In the genomic region with DNA sequence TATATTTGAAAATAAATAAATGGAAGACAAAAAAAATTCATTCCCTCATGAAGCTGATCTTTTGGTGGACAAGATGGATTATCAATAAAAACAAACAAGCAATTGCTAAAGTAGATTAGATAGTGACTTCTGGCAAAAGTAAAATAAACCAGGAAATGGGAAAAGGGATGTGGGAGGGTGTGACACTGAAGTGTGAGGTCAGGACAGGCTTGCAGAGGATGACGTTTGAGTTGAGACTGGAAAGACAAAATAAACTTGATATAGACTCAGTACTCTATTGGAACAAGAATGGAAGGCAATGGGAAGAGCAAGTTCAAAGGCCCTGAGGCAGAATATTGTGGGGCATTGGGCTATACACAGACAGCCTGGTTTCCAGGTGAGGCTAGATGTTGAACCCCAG, we compare ENCODE assay signal across 18 mouse cellular contexts.
"Had no signal": no experiment of that assay in that cellular context is flagged by ENCODE, and none has a peak within 500 bp of the region (broad histone marks: within the 10 kb centered on the region; RNA-seq: fewer than 3 reads in every experiment).

No protein-coding gene starts in this region.

- H3K9me3 ChIP-seq: kidney, embryonic 15.5 days; midbrain, embryonic 10.5 days had no signal

- H3K27ac ChIP-seq: hindbrain, postnatal 0 days; kidney, embryonic 15.5 days; left cerebral cortex, adult 2 months; liver, embryonic 14.5 days; midbrain, embryonic 10.5 days; stomach, postnatal 0 days had no signal

- DNase-seq: kidney, adult 8-10 months; kidney, postnatal 10 days; kidney, postnatal 36 days; layer of hippocampus, postnatal 36 days; liver, postnatal 0 days; midbrain, embryonic 14.5 days; thymus, adult 2 months; thymus, postnatal 14 days; thymus, postnatal 4 days had no signal

- H3K9ac ChIP-seq: kidney, embryonic 15.5 days; liver, embryonic 14.5 days; liver, postnatal 0 days had no signal

- H3K4me3 ChIP-seq: kidney, embryonic 15.5 days; left cerebral cortex, adult 2 months; megakaryocyte, embryonic 14.5 days; midbrain, embryonic 10.5 days had no signal

- H3K4me2 ChIP-seq: kidney, embryonic 15.5 days had no signal

- H3K27me3 ChIP-seq: kidney, embryonic 15.5 days had no signal

- H3K36me3 ChIP-seq: kidney, embryonic 15.5 days; midbrain, embryonic 10.5 days had no signal

- ATAC-seq: hindbrain, postnatal 0 days; inflammation-experienced regulatory T-cells, adult 6 months; intestine, embryonic 16.5 days; liver, postnatal 0 days had no signal
